Mouse (Mus musculus) mesoderm, embryonic 11.5 days (tissue): ENCODE data around the gene Pih1d2.
"Not testable (repeated sequence)": the region's sequence is repeated elsewhere in the genome, so short reads cannot be mapped to it uniquely, and the experiment has no call there.

ENCODE experiments used
- DNase-seq: peaks from one replicate; pipeline ENCODE4 v3.0.0-alpha.2; 2012; ENCODE audit warnings: low read depth, low spot score

Gene Pih1d2

GRCm38 (mm10) chr9:50617794-50618330 lies 741 bp downstream of the Pih1d2 start:
- no peak for DNase-seq

- DNase-seq = not testable (repeated sequence)
Observed at GRCm38 (mm10) chr9:50630903-50631302, 13.8 kb downstream of the Pih1d2 start.

- no peak for DNase-seq
Observed at GRCm38 (mm10) chr9:50632016-50632688, 15.0 kb downstream of the Pih1d2 start.

GRCm38 (mm10) chr9:50633059-50633458 lies 15.9 kb downstream of the Pih1d2 start:
- DNase-seq = peak; percentile 28

- no peak for DNase-seq
Observed at GRCm38 (mm10) chr9:50634270-50634669, 17.1 kb downstream of the Pih1d2 start.

- DNase-seq = no peak
Observed at GRCm38 (mm10) chr9:50646826-50647370, 29.8 kb downstream of the Pih1d2 start.

- no peak for DNase-seq
Observed at GRCm38 (mm10) chr9:50650503-50650902, 33.4 kb downstream of the Pih1d2 start.

- DNase-seq = no peak
Observed at GRCm38 (mm10) chr9:50658391-50658790, 41.3 kb downstream of the Pih1d2 start.

GRCm38 (mm10) chr9:50658941-50659388 lies 41.8 kb downstream of the Pih1d2 start:
- no peak for DNase-seq

- DNase-seq = peak; percentile 94
Observed at GRCm38 (mm10) chr9:50659392-50660217, 42.5 kb downstream of the Pih1d2 start, which contains the start of gene Dlat. Gene Dlat (minus strand): TSS chr9:50659780.

GRCm38 (mm10) chr9:50660431-50660830 lies 43.3 kb downstream of the Pih1d2 start:
- peak; percentile 19 for DNase-seq

- DNase-seq = no peak
Observed at GRCm38 (mm10) chr9:50664826-50665225, 47.7 kb downstream of the Pih1d2 start.

GRCm38 (mm10) chr9:50666442-50666841 lies 49.3 kb downstream of the Pih1d2 start:
- no peak for DNase-seq

GRCm38 (mm10) chr9:50667579-50668498 lies 50.7 kb downstream of the Pih1d2 start:
- no peak for DNase-seq

- peak; percentile 49 for DNase-seq
Observed at GRCm38 (mm10) chr9:50670690-50671089, 53.6 kb downstream of the Pih1d2 start.
